1 mouse cellular context compared by ENCODE assay signal in the genomic region with DNA sequence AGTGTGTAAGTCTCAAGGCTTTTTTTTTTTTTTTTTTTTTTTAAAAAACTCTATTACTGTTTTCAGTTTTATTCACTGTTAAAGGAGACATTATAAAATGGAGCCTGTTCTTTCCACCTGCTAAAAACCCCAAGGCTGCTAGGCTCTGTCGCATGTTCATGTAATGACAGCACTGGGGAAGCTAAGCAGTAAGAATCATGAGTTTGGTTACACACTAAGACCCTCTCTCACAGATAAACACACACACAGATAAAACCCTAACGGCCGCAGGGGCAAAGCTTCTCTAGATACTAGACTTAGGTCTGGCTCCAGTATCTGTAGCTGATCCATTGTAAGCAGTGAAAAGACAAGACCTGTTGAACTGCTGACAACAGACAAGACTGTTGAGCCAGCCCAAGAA.
A peak's percentile ranks its signal among the peaks of the same experiment; 100 is the strongest.
TF ChIP-seq lines count a peak whose summit lies in the region.

No protein-coding gene starts in this region.

TF ChIP-seq in MEL, 35 proteins besides CTCF, POLR2A, EP300 and RAD21 (continued from another document):
- TF ChIP-seq TBP (IDR thresholded peaks at IDR 0.05; ENCODE audit: low read depth, low read length) (0 out of 2 replicates have a peak, but pooled peaks have one; percentile 12), NRF1 (IDR thresholded peaks at IDR 0.05; ENCODE audit: insufficient read depth, low read depth, low read length, poor library complexity, severe bottlenecking) (no peak), POLR2AphosphoS2 (IDR thresholded peaks at IDR 0.05; ENCODE audit: low read length) (no peak), SIN3A (IDR thresholded peaks at IDR 0.05; ENCODE audit: low read length) (peak; percentile 65; the same call in 1 of the 2 replicates), RCOR1 (IDR thresholded peaks at IDR 0.05; ENCODE audit: low read depth, low read length) (peak; percentile 60; the same call in 1 of the 2 replicates), KAT2A (conservative IDR thresholded peaks at IDR 0.05; ENCODE audit: low read depth, low read length) (no peak), ZNF384 (IDR thresholded peaks at IDR 0.05; ENCODE audit: low read depth, low read length) (peak; percentile 58), MXI1 (IDR thresholded peaks at IDR 0.05; ENCODE audit: low read depth, low read length) (peak; percentile 60; the same call in 1 of the 2 replicates), POLR2AphosphoS5 (IDR thresholded peaks at IDR 0.05; ENCODE audit: borderline replicate concordance, low read depth, low read length) (no peak), ETS1 (IDR thresholded peaks at IDR 0.05; ENCODE audit: low read depth, low read length) (peak; percentile 55; the same call in 1 of the 2 replicates), GATA1 (IDR thresholded peaks at IDR 0.05; ENCODE audit: low read depth, low read length) (peak; percentile 79)
TF ChIP-seq in MEL: peak in this region for 9.
